Mouse (Mus musculus): ENCODE measurements around the gene Tsen34.
"Not testable (repeated sequence)": the region's sequence is repeated elsewhere in the genome, so short reads cannot be mapped to it uniquely, and the experiment has no call there.

GRCm38 (mm10) chr7:3725459-3725858 is 32.8 kb downstream of the Tsen34 start:
- not testable (repeated sequence) for TF ChIP-seq CTCF (IDR thresholded peaks at IDR 0.05; ENCODE audit: low read depth, low read length); GATA1 (IDR thresholded peaks at IDR 0.05; ENCODE audit: borderline replicate concordance, low read length)
